Mouse (Mus musculus): Measurements from ENCODE around the gene 9830107B12Rik. TPM values are rescaled to one million over a fixed set of nuclear protein-coding genes. Genes with fewer than 3 reads are reported as not detected.

The 9830107B12Rik gene
- polyA plus RNA-seq, 1 experiment from 2014 or later: not detected

Other genes starting within 250 kb of the 9830107B12Rik start
- gene Foxp4, start 221.6 kb downstream of the 9830107B12Rik start, polyA plus RNA-seq (2014; fragmentation: Nextera tagmentation; extraction: Ambion mirVana): 34.3 and 35.1 TPM in 2 replicates
- not detected in 2 replicates for gene 1700122O11Rik, start 108.0 kb downstream of the 9830107B12Rik start, polyA plus RNA-seq (2014; fragmentation: Nextera tagmentation; extraction: Ambion mirVana)
- gene 1700067P10Rik, start 56.9 kb downstream of the 9830107B12Rik start, polyA plus RNA-seq (2014; fragmentation: Nextera tagmentation; extraction: Ambion mirVana): 0.18 TPM in 1 of 2 replicates, not detected in the other
- not detected in 2 replicates for gene A530064D06Rik, start 21.0 kb upstream of the 9830107B12Rik start, polyA plus RNA-seq (2014; fragmentation: Nextera tagmentation; extraction: Ambion mirVana)
- not detected in 2 replicates for gene Trem1, start 86.5 kb upstream of the 9830107B12Rik start, polyA plus RNA-seq (2014; fragmentation: Nextera tagmentation; extraction: Ambion mirVana)
- gene Trem3, start 101.5 kb upstream of the 9830107B12Rik start, polyA plus RNA-seq (2014; fragmentation: Nextera tagmentation; extraction: Ambion mirVana): not detected in 2 replicates
- 0.44 TPM in 1 of 2 replicates, not detected in the other for gene Treml4, start 118.0 kb upstream of the 9830107B12Rik start, polyA plus RNA-seq (2014; fragmentation: Nextera tagmentation; extraction: Ambion mirVana)
- 0.09 TPM in 1 of 2 replicates, not detected in the other for gene Treml2, start 153.2 kb upstream of the 9830107B12Rik start, polyA plus RNA-seq (2014; fragmentation: Nextera tagmentation; extraction: Ambion mirVana)
- 0.05 and 0.18 TPM in 2 replicates for gene B430306N03Rik, start 169.9 kb upstream of the 9830107B12Rik start, polyA plus RNA-seq (2014; fragmentation: Nextera tagmentation; extraction: Ambion mirVana)
- gene Trem2, start 200.1 kb upstream of the 9830107B12Rik start, polyA plus RNA-seq (2014; fragmentation: Nextera tagmentation; extraction: Ambion mirVana): 4.0 and 4.8 TPM in 2 replicates
- 0.37 and 0.60 TPM in 2 replicates for gene Treml1, start 213.6 kb upstream of the 9830107B12Rik start, polyA plus RNA-seq (2014; fragmentation: Nextera tagmentation; extraction: Ambion mirVana)

Data from hindbrain, embryonic 14.5 days (tissue).